Mouse (Mus musculus): ENCODE measurements around the gene Tab2.
A peak's percentile ranks its signal among the peaks of the same experiment; 100 is the strongest.

- TF ChIP-seq POLR2A (IDR thresholded peaks at IDR 0.05; ENCODE audit: low read depth, low read length): no peak
- peak; percentile 66; the same call in 1 of the 2 replicates for TF ChIP-seq CTCF (IDR thresholded peaks at IDR 0.05; ENCODE audit: extremely low read depth, insufficient read length, insufficient replicate concordance, low read depth, low read length)
These were observed 85.3 kb downstream of the Tab2 start for GRCm38 (mm10) chr10:7870571-7871315.
